Mouse (Mus musculus) urinary bladder, postnatal 25 days (tissue): ENCODE results near the gene Pars2.
A peak's percentile ranks its signal among the peaks of the same experiment; 100 is the strongest.

Source experiments
- DNase-seq: peaks from one replicate; pipeline ENCODE4 v3.0.0; 2022; ENCODE audit warnings: low spot score

Gene Pars2

GRCm38 (mm10) chr4:106634086-106634479, 16.8 kb upstream of the Pars2 start:
- no peak for DNase-seq

- no peak for DNase-seq
Measured at GRCm38 (mm10) chr4:106643483-106644217, 7.2 kb upstream of the Pars2 start.

GRCm38 (mm10) chr4:106644218-106644610, 6.7 kb upstream of the Pars2 start:
- no peak for DNase-seq

GRCm38 (mm10) chr4:106645797-106646196, 5.1 kb upstream of the Pars2 start:
- no peak for DNase-seq

- DNase-seq, result no peak
Measured at GRCm38 (mm10) chr4:106647137-106647536, 3.7 kb upstream of the Pars2 start.

GRCm38 (mm10) chr4:106652546-106652945, 1.7 kb downstream of the Pars2 start:
- DNase-seq, result no peak

GRCm38 (mm10) chr4:106653051-106653450, 2.2 kb downstream of the Pars2 start:
- no peak for DNase-seq

GRCm38 (mm10) chr4:106655681-106656080, 4.8 kb downstream of the Pars2 start:
- DNase-seq, result no peak

- no peak for DNase-seq
Measured at GRCm38 (mm10) chr4:106663956-106664470, 13.1 kb downstream of the Pars2 start.

- no peak for DNase-seq
Measured at GRCm38 (mm10) chr4:106664697-106665096, 13.8 kb downstream of the Pars2 start.

- no peak for DNase-seq
Measured at GRCm38 (mm10) chr4:106665269-106665668, 14.4 kb downstream of the Pars2 start.

GRCm38 (mm10) chr4:106665673-106666072, 14.8 kb downstream of the Pars2 start:
- DNase-seq, result no peak

GRCm38 (mm10) chr4:106666546-106666945, 15.7 kb downstream of the Pars2 start:
- no peak for DNase-seq

- no peak for DNase-seq
Measured at GRCm38 (mm10) chr4:106676749-106677148, 25.9 kb downstream of the Pars2 start.

GRCm38 (mm10) chr4:106678442-106679118, 27.7 kb downstream of the Pars2 start, which contains the start of gene Ttc4:
TSS of gene Ttc4 (minus strand) at chr4:106678944.
- DNase-seq, result peak; percentile 90

GRCm38 (mm10) chr4:106679152-106679551, 28.3 kb downstream of the Pars2 start:
- DNase-seq, result no peak

- DNase-seq, result no peak
Measured at GRCm38 (mm10) chr4:106680955-106681354, 30.1 kb downstream of the Pars2 start.

- no peak for DNase-seq
Measured at GRCm38 (mm10) chr4:106688636-106689296, 37.9 kb downstream of the Pars2 start.

- DNase-seq, result no peak
Measured at GRCm38 (mm10) chr4:106693841-106694430, 43.1 kb downstream of the Pars2 start.

GRCm38 (mm10) chr4:106699989-106700388, 49.1 kb downstream of the Pars2 start:
- DNase-seq, result no peak

- no peak for DNase-seq
Measured at GRCm38 (mm10) chr4:106700798-106701197, 49.9 kb downstream of the Pars2 start.

- no peak for DNase-seq
Measured at GRCm38 (mm10) chr4:106703956-106704355, 53.1 kb downstream of the Pars2 start.
